Mouse (Mus musculus): ENCODE measurements around the gene Ntn4. TPM values are rescaled to one million over a fixed set of nuclear protein-coding genes. Genes with fewer than 3 reads are reported as not detected.

Gene Ntn4
- total and polyA plus RNA-seq, 3 experiments, result not detected

DNA sequence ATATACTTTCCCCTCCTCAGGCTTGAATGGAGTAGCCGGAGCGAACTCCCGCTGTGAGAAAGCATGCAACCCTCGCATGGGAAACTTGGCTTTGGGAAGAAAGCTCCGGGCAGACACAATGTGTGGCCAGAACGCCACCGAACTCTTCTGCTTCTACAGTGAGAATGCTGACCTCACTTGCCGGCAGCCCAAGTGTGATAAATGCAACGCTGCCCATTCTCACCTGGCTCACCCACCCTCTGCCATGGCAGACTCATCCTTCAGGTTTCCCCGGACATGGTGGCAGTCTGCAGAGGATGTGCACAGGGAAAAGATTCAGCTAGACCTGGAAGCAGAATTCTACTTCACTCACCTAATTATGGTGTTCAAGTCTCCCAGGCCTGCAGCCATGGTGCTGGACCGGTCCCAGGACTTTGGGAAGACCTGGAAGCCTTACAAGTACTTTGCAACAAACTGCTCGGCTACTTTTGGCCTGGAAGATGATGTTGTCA, 4.0 kb downstream of the Ntn4 start:
- Histone ChIP-seq H3K4me1 (ENCODE audit: control insufficient read depth in 1 of 2, insufficient read depth in 2 of 2) (no peaks in the 10 kb centered on the region), H3K9me3 (replicated peaks; ENCODE audit: low read length) (peaks cover 2% of the 10 kb centered on the region), H3K27me3 (replicated peaks) (peaks cover 6% of the 10 kb centered on the region), H3K36me3 (replicated peaks in 1 of 2; ENCODE audit: control insufficient read depth in 1 of 2, insufficient read depth in 1 of 2, low read length in 1 of 2) (no peaks in the 10 kb centered on the region), H3K79me2 (replicated peaks; ENCODE audit: control insufficient read depth, extremely low read depth, insufficient read depth, poor library complexity, severe bottlenecking) (no peaks in the 10 kb centered on the region), H3K4me2 (ENCODE audit: insufficient read depth, low read depth, poor library complexity, severe bottlenecking) (no peak overlapping the region), H3K27ac (ENCODE audit: insufficient read depth, low read depth) (no peak overlapping the region), H3K4me3 (replicated peaks in 1 of 3; ENCODE audit: low read depth in 2 of 3, low read length in 2 of 3, poor library complexity in 1 of 3) (no peak overlapping the region), H3K9ac (ENCODE audit: insufficient read depth, low read depth) (no peak overlapping the region)
- no peak for TF ChIP-seq ZC3H11A (IDR thresholded peaks at IDR 0.05; ENCODE audit: low read depth, low read length)
- no peak for DNase-seq (ENCODE audit: extremely low read depth)
- dilution Hi-C loops (cut with MboI; ENCODE audit: extremely low pct_ligation_motif_present, extremely low pct_unique_long_range_greater_than_20kb, low sequenced_read_pairs), result no loop called here
- in situ Hi-C loops (cut with MboI; ENCODE audit: low pct_ligation_motif_present, low pct_unique_long_range_greater_than_20kb, low sequenced_read_pairs), result no loop called here

- Histone ChIP-seq H3K4me2 (ENCODE audit: insufficient read depth, low read depth, poor library complexity, severe bottlenecking) (no peak overlapping the region), H3K27ac (ENCODE audit: insufficient read depth, low read depth) (no peak overlapping the region), H3K36me3 (replicated peaks in 1 of 2; ENCODE audit: control insufficient read depth in 1 of 2, insufficient read depth in 1 of 2, low read length in 1 of 2) (no peaks in the 10 kb centered on the region), H3K79me2 (replicated peaks; ENCODE audit: control insufficient read depth, extremely low read depth, insufficient read depth, poor library complexity, severe bottlenecking) (no peaks in the 10 kb centered on the region), H3K9me3 (replicated peaks; ENCODE audit: low read length) (no peaks in the 10 kb centered on the region), H3K27me3 (replicated peaks) (no peaks in the 10 kb centered on the region), H3K4me3 (replicated peaks in 1 of 3; ENCODE audit: low read depth in 2 of 3, low read length in 2 of 3, poor library complexity in 1 of 3) (no peak overlapping the region), H3K4me1 (ENCODE audit: control insufficient read depth in 1 of 2, insufficient read depth in 2 of 2) (no peaks in the 10 kb centered on the region), H3K9ac (ENCODE audit: insufficient read depth, low read depth) (no peak overlapping the region)
- dilution Hi-C loops (cut with MboI; ENCODE audit: extremely low pct_ligation_motif_present, extremely low pct_unique_long_range_greater_than_20kb, low sequenced_read_pairs) (no loop called here), in situ Hi-C loops (cut with MboI; ENCODE audit: low pct_ligation_motif_present, low pct_unique_long_range_greater_than_20kb, low sequenced_read_pairs) (no loop called here)
- TF ChIP-seq USF2 (conservative IDR thresholded peaks at IDR 0.05; ENCODE audit: low read depth, low read length) (no peak), MAX (IDR thresholded peaks at IDR 0.05; ENCODE audit: low read length) (no peak), UBTF (IDR thresholded peaks at IDR 0.05; ENCODE audit: low read depth, low read length) (no peak), POLR2AphosphoS2 (IDR thresholded peaks at IDR 0.05; ENCODE audit: low read depth, low read length) (no peak), PAX5 (IDR thresholded peaks at IDR 0.05; ENCODE audit: low read length) (no peak), KAT2A (IDR thresholded peaks at IDR 0.05; ENCODE audit: insufficient replicate concordance, low read length) (no peak), MAFK (IDR thresholded peaks at IDR 0.05; ENCODE audit: insufficient replicate concordance, low read length) (no peak), CHD1 (IDR thresholded peaks at IDR 0.05; ENCODE audit: low read depth, low read length) (no peak), POLR2A (IDR thresholded peaks at IDR 0.05; ENCODE audit: low read depth, low read length) (no peak), TCF12 (IDR thresholded peaks at IDR 0.05; ENCODE audit: low read depth, low read length) (no peak), CTCF (conservative IDR thresholded peaks at IDR 0.05 in 1 of 2, IDR thresholded peaks at IDR 0.05 in 1 of 2; ENCODE audit: low read depth in 2 of 2, low read length in 2 of 2) (no peak)
- DNase-seq (ENCODE audit: extremely low read depth), result no peak
These were observed 7.4 kb downstream of the Ntn4 start for GRCm38 (mm10) chr10:93647655-93648561.

GRCm38 (mm10) chr10:93648598-93649102, 8.2 kb downstream of the Ntn4 start:
- no peak overlapping the region for H3K27ac ChIP-seq (ENCODE audit: insufficient read depth, low read depth)
- in situ Hi-C loops (cut with MboI; ENCODE audit: low pct_ligation_motif_present, low pct_unique_long_range_greater_than_20kb, low sequenced_read_pairs), result no loop called here

More at GRCm38 (mm10) chr10:93648598-93649102, 8.2 kb downstream of the Ntn4 start:
- Histone ChIP-seq H3K4me3 (replicated peaks in 1 of 3; ENCODE audit: low read depth in 2 of 3, low read length in 2 of 3, poor library complexity in 1 of 3) (no peak overlapping the region), H3K27me3 (replicated peaks) (no peaks in the 10 kb centered on the region), H3K9me3 (replicated peaks; ENCODE audit: low read length) (no peaks in the 10 kb centered on the region), H3K4me2 (ENCODE audit: insufficient read depth, low read depth, poor library complexity, severe bottlenecking) (no peak overlapping the region), H3K9ac (ENCODE audit: insufficient read depth, low read depth) (no peak overlapping the region), H3K4me1 (ENCODE audit: control insufficient read depth in 1 of 2, insufficient read depth in 2 of 2) (no peaks in the 10 kb centered on the region), H3K79me2 (replicated peaks; ENCODE audit: control insufficient read depth, extremely low read depth, insufficient read depth, poor library complexity, severe bottlenecking) (no peaks in the 10 kb centered on the region), H3K36me3 (replicated peaks in 1 of 2; ENCODE audit: control insufficient read depth in 1 of 2, insufficient read depth in 1 of 2, low read length in 1 of 2) (no peaks in the 10 kb centered on the region)
- dilution Hi-C loops (cut with MboI; ENCODE audit: extremely low pct_ligation_motif_present, extremely low pct_unique_long_range_greater_than_20kb, low sequenced_read_pairs), result no loop called here
- no peak for TF ChIP-seq HCFC1 (IDR thresholded peaks at IDR 0.05; ENCODE audit: low read depth, low read length)
- TF ChIP-seq BHLHE40 (IDR thresholded peaks at IDR 0.05; ENCODE audit: low read depth, low read length), result no peak
- no peak for TF ChIP-seq MAFK (IDR thresholded peaks at IDR 0.05; ENCODE audit: insufficient replicate concordance, low read length)
- no peak for TF ChIP-seq IRF4 (IDR thresholded peaks at IDR 0.05; ENCODE audit: low read depth, low read length)
- TF ChIP-seq CHD2 (IDR thresholded peaks at IDR 0.05; ENCODE audit: low read length), result no peak
- no peak for TF ChIP-seq RCOR1 (conservative IDR thresholded peaks at IDR 0.05; ENCODE audit: low read depth, low read length)
- no peak for TF ChIP-seq NRF1 (IDR thresholded peaks at IDR 0.05; ENCODE audit: low read depth, low read length)
- no peak for DNase-seq (ENCODE audit: extremely low read depth)

Data from CH12.LX (cell line).